Mouse (Mus musculus) lung, adult 18-20 months (tissue): Measurements from ENCODE around the gene Rgs8.
A peak's percentile ranks its signal among the peaks of the same experiment; 100 is the strongest.

ENCODE experiments used
- DNase-seq, 2 experiments: peaks; one replicate each; pipeline ENCODE4 v3.0.0; 2022; ENCODE audit warnings: mixed read lengths in 2 of 2

The Rgs8 gene

GRCm38 (mm10) chr1:153708626-153709025, 55.8 kb downstream of the Rgs8 start:
- no peak for DNase-seq

- DNase-seq = no peak
These were observed 56.6 kb downstream of the Rgs8 start for GRCm38 (mm10) chr1:153709451-153709850.

- no peak for DNase-seq
These were observed 58.9 kb downstream of the Rgs8 start for GRCm38 (mm10) chr1:153711544-153712262.

GRCm38 (mm10) chr1:153712633-153713032, 59.8 kb downstream of the Rgs8 start:
- DNase-seq = no peak

GRCm38 (mm10) chr1:153717990-153718389, 65.2 kb downstream of the Rgs8 start:
- DNase-seq = no peak

GRCm38 (mm10) chr1:153720935-153721334, 68.1 kb downstream of the Rgs8 start:
- peak in 1 of 2 experiments; percentile 14 for DNase-seq

- DNase-seq = no peak
These were observed 68.9 kb downstream of the Rgs8 start for GRCm38 (mm10) chr1:153721565-153722310.

GRCm38 (mm10) chr1:153723426-153723825, 70.6 kb downstream of the Rgs8 start:
- DNase-seq = no peak

- no peak for DNase-seq
These were observed 73.8 kb downstream of the Rgs8 start for GRCm38 (mm10) chr1:153726636-153727035.

GRCm38 (mm10) chr1:153729806-153730205, 77.0 kb downstream of the Rgs8 start:
- no peak for DNase-seq

GRCm38 (mm10) chr1:153730671-153731070, 77.8 kb downstream of the Rgs8 start:
- no peak for DNase-seq

GRCm38 (mm10) chr1:153733181-153733580, 80.4 kb downstream of the Rgs8 start:
- no peak for DNase-seq

GRCm38 (mm10) chr1:153734866-153735265, 82.0 kb downstream of the Rgs8 start:
- DNase-seq = no peak

GRCm38 (mm10) chr1:153736096-153736495, 83.3 kb downstream of the Rgs8 start:
- no peak for DNase-seq

- no peak for DNase-seq
These were observed 84.6 kb downstream of the Rgs8 start for GRCm38 (mm10) chr1:153737101-153738085.

- no peak for DNase-seq
These were observed 86.7 kb downstream of the Rgs8 start for GRCm38 (mm10) chr1:153739437-153740015.

GRCm38 (mm10) chr1:153740145-153740544, 87.3 kb downstream of the Rgs8 start, which contains the start of gene Rgs16:
TSS of gene Rgs16 (plus strand) at chr1:153740349.
- peak; percentile 65 to 71 for DNase-seq

- no peak for DNase-seq
These were observed 88.1 kb downstream of the Rgs8 start for GRCm38 (mm10) chr1:153740775-153741400.

GRCm38 (mm10) chr1:153741551-153742316, 88.9 kb downstream of the Rgs8 start:
- DNase-seq = no peak

GRCm38 (mm10) chr1:153742374-153743155, 89.7 kb downstream of the Rgs8 start:
- peak; percentile 46 to 60 for DNase-seq
